Mouse (Mus musculus) heart, adult 18-20 months (tissue): ENCODE results near the gene C1galt1c1. TPM values are rescaled to one million over a fixed set of nuclear protein-coding genes. Genes with fewer than 3 reads are reported as not detected.

ENCODE experiments used
- DNase-seq, 2 experiments: peaks; one replicate each; pipeline ENCODE4 v3.0.0; 2021 to 2022; ENCODE audit warnings: mixed read lengths in 1 of 2
- long read RNA-seq, 2 experiments: library from polyadenylated mRNA; stranded (forward); transcript quantifications; one replicate each; pipeline ENCODE4 v2.0.0; 2021
- total RNA-seq, 2 experiments: library from RNA; stranded (reverse); gene quantifications; 2 replicates each; pipeline ENCODE4 v1.2.3; 2021

The C1galt1c1 gene
- 10 to 100 TPM; 10.0 to 13.3 TPM for total RNA-seq
- long read RNA-seq, experiment 1, transcript C1galt1c1-201 (2 exons, 1,449 nt): major isoform, 8 of 10 reads
- long read RNA-seq, experiment 1, partial matches to known transcripts: 0 of 10 reads
- long read RNA-seq, experiment 1, other reads (novel, unspliced or antisense): 2 of 10 reads
- long read RNA-seq, experiment 2, transcript C1galt1c1-201 (2 exons, 1,449 nt): major isoform, 6 of 6 reads
- long read RNA-seq, experiment 2, partial matches to known transcripts: 0 of 6 reads
- long read RNA-seq, experiment 2, other reads (novel, unspliced or antisense): 0 of 6 reads

DNA sequence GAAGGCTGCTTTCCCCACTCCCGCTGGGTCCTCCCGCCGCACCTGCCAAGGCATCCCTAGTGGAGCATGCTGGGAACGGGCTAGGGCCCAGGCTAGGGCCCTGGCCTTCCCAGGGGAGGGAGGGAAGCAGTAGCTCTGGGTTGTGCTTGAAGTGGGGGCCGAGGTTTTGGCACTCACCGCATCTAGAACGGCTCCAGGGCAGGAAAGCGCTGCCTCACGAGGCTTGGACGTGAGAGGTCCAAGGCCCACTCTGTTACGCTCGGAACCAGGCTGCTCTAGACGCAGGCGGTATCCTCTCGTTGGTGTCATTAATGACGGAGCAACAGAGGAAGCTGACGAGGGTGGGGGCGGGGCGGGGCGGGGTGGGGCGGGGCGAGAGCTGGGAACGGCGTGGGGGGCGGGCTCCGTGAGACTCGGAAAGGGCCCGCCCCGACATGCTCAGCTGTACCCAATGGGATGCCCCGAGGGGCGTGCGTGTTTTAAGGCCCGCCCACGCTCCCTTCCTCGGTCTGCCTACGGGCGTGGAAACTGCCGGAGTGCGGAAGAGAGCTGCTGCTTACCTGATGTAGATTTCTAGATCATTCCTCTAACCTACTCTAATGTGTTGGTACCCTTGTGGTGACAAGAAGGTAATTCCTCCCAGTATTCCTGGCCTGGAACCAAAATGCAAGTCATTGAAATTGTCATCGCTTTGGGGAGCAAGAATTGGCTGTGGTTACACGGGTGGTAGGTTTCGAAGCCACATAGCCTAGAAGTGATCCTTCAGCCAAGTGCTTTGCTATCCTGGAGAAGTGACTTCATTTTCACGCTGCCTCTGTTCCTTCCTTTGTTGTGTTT, at the start of gene C1galt1c1:
Gene C1galt1c1, minus strand, starts transcription at position 287 of the 837 bp plus-strand sequence.
- peak; percentile 90 to 94 for DNase-seq

DNA sequence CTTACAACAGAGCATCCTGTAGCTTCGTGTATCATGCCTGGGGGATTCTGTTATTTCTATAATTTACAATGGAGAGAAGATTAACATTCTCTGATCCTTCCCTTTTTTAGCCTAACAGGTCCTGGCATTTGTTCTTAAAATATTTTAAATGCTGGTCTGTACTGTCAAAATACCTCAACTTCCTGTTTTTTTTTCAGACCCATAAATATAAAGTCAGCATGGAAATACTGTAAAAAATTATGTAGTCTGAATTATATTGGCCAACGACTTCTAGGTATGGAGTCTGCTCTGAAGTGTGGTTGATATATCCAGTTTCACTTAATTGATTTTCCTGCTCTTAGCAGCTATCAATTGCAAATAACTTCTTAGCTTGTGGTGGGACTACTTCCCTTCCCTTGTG, 47.1 kb upstream of the C1galt1c1 start:
- DNase-seq: no peak

GRCm38 (mm10) chrX:38669111-38669903, 34.4 kb upstream of the C1galt1c1 start:
- no peak for DNase-seq

GRCm38 (mm10) chrX:38656206-38656883, 21.5 kb upstream of the C1galt1c1 start:
- DNase-seq: no peak

GRCm38 (mm10) chrX:38654681-38655080, 19.8 kb upstream of the C1galt1c1 start:
- no peak for DNase-seq

- no peak for DNase-seq
Observed at GRCm38 (mm10) chrX:38653181-38653580, 18.3 kb upstream of the C1galt1c1 start.

DNA sequence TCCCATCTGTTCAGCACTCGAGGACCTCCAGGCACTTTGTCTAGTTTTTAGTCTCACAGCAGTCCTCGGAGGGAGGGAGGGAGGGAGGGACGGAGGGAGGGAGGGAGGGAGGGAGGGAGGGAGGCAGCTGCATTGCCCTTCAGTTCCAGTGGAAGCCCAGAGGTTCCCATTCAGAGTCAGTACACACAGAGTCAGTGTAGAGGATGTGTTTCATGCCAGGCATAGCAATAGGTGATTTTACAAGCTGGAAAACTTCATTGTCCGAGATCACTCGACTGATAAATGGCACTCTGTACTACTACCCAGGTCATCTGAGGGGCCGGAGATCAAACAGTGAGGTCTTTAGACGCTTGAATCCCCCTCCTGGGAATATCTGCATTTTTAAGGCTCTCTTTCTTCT, 16.3 kb upstream of the C1galt1c1 start:
- DNase-seq: no peak

DNA sequence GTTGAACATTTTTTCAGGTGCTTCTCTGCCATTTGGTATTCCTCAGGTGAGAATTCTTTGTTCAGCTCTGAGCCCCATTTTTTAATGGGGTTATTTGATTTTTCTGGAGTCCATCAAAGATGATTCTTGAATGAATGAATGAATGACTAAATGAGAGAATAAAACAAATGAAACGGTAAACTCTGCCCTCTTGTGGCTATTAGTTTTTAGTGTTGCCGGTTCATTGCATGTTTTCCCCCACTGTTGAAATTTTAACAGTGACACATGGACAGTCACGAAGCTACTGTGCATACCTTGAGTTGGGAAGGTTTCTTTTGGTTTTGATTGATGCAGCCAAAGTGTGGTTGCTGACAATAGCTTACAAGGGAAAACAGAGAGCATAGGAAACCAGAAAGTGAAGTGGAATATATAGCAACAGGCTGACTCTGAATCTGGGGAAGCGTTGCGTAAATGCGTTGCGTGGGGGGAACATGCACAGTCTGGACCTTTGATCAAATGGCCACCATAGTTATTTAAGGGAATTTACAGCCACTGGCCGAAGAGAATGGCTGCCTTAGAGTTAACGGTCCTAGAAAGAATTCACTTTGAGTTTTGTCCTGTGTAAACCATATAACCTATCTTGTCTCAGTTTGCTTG, 15.6 kb upstream of the C1galt1c1 start:
- no peak for DNase-seq

DNA sequence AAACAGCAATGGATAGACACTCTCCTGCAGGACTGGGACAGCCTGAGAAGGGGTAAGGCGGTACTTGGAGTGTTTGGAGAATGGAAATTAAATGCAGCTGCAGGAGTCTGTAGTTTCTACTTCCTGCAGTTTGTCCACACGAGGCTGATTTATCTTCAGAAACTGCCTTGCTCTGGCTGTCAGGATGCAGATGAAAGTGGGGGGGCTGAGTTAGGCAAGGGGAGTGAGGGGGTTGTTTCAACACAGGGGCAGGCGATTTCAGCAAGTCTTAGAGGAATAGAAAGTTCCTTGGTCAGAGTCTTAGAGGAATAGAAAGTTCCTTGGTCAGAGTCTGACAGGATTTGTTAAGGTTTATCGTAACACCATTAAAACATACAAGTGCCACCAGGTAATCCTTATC, 7.3 kb upstream of the C1galt1c1 start:
- no peak for DNase-seq

DNA sequence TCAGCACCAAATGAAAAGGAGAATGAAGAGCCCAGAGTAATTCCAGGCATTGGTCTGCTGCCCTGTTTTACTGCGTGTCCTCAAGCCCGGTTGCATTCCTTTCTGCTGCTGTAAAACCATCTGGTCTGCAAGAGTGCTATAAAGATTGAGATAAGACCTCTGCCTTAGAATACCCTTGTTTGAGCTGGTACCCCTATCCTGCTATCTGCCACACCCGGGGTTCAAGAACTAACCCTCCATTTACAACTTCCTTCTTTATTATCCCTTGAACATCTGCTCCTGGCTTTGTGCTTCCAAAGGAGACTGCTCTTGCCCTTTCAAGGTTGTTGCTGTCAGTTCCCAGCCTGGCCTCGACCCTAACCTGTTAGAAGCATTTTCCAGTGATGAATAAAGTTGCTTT, 6.5 kb upstream of the C1galt1c1 start:
- DNase-seq: no peak

DNA sequence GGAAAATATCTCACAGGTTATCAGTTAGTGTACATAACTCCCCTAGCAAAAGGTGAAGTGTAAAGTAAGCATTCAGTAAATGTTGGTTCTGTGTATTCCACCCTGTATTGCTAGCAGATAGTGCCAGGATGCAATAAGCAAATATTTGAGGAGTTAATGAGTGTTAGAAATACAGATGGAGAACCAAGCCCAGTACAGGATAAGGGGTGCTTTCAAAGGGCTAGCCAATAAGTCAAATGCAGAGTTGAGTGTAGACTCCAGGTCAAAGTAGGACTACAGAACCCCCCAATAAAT, 698 bp upstream of the C1galt1c1 start:
- DNase-seq: no peak

GRCm38 (mm10) chrX:38600995-38601369, 33.9 kb downstream of the C1galt1c1 start:
- peak; percentile 13 to 25 for DNase-seq

- peak; percentile 81 to 87 for DNase-seq
Observed at GRCm38 (mm10) chrX:38600177-38600994, 34.5 kb downstream of the C1galt1c1 start, which contains the start of gene Mcts1. Gene Mcts1 (plus strand): TSS chrX:38600578.

DNA sequence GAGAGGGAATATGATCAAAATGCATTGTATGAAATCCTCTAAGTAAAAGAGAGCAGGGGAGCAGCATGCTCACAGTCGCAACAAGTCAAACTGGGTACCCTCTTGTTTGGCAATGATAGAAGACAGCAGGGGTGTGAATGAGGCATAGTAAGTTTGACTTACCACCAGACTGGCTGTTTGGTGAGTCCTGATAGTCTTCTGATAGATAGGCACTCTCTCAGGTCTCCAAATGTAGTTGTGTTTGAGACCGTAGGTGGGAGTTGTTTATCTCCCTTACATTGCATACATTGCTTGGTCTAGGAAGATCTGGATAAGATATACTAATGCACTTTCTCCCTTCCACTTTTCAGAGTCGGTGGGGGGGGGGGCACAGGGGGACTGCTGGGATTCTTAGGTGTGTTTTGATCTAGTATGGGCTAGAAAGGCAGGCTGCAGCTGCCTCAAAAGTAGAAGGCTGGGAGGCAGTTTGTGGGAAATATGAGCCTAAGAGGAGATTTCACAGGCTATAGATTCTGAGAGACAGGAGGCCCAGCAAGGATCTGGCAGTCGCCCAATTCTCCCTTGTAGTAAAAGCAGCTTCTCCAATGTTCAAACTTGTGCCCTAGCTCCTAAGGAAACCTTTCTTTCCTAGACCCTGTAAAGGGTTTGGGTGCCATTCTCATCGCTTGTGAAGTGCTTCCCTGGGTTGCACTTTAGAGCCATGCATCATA, 41.6 kb downstream of the C1galt1c1 start:
- no peak for DNase-seq

DNA sequence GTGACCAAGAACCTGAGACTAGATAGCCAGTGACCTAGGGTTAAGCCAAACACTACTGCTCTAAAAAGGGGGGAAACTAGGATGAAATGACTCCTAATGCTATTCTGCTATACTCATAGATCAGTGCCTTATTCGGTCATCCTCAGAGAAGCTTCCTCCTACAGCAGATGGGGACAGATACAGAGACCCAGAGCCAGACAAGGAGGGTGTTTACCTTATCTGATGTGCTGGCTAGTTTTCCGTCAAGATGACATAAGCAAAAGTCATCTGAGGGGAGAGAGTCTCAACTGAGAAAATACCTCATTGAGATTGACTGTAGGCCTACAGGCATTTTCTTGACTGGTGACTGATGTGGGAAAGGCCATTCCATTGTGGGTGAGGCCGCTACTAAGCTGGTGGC, 43.1 kb downstream of the C1galt1c1 start:
- DNase-seq: no peak

DNA sequence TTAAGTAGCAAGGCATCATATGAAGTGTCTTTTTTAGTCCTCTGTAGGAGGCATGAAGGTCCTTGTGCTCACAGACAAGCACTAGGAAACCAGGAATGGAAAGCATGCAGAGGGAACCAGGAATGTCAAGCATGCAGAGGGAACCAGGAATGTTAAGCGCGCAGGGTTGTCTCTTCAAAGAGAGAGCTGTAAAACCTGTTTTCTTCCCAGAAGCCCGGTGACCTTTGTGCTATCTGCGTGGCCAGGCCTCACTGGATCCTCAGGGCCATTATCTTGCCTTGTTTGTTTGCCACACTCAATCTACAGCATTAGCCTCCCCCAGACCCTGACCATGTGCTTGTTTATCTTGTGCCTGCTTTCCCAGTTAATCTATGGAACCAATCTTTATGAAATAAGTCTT, 45.1 kb downstream of the C1galt1c1 start:
- no peak for DNase-seq

- no peak for DNase-seq
Observed at GRCm38 (mm10) chrX:38583261-38583660, 51.6 kb downstream of the C1galt1c1 start.

- DNase-seq: no peak
Observed at GRCm38 (mm10) chrX:38581140-38581539, 53.7 kb downstream of the C1galt1c1 start.
